Mouse (Mus musculus): ENCODE data around the gene Dst. TPM values are rescaled to one million over a fixed set of nuclear protein-coding genes. Genes with fewer than 3 reads are reported as not detected.

Gene Dst
- polyA plus RNA-seq, 1 experiment from 2014 or later = 63.1 TPM

DNA sequence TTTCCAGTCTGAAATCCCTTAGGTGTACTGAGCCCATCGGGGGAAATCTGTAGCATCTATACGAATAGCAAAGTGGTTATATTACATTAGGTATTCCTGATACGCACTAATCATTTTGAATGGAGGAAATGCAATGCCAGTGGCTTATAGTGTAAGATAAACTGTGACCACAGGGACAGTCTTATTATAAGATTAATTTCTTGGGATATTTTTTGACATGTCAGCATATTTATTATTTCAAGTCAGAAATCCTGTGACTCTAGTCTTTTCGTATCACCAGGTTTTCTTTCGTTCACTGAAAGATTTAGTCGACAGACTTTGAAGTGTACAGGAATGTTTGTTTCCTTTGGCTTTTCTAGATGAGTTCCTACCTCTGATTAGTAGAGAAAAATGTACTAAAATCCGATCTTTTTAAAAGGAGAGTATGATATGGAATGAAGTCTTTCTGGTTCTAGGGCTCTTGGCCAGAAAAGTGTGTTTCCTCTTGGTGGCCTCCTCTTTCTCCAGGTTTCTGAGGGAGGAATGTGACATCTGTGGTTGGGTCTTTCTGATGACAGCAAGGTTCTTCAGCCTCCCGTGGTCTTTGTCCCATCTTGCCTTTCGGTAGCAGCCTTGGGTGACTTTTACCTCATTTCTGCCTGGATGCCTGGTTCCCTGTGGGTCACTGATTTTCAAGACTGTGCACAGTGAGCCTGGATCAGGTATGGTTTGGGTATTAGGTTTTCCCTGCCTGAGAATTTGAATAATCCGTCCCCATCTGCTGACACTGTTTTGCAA, 161.7 kb downstream of the Dst start:
- Histone ChIP-seq H3K4me2 (replicated peaks) (no peak overlapping the region), H3K27ac (no peak overlapping the region), H3K27me3 (ENCODE audit: control insufficient read depth, insufficient read depth, low read length) (no peaks in the 10 kb centered on the region), H3K4me1 (replicated peaks; ENCODE audit: control insufficient read depth, insufficient read depth, low read length) (peaks cover 6% of the 10 kb centered on the region), H3K4me3 (replicated peaks; ENCODE audit: low read length) (no peak overlapping the region), H3K9me3 (ENCODE audit: control insufficient read depth, low read length) (no peaks in the 10 kb centered on the region), H3K9ac (no peak overlapping the region), H3K36me3 (replicated peaks; ENCODE audit: control insufficient read depth, insufficient read depth) (no peaks in the 10 kb centered on the region)
- 80% methylated on average over 10 of the region's 10 CpGs for WGBS
- no peak for DNase-seq (ENCODE audit: low spot score)
- ATAC-seq (ENCODE audit: low FRiP score) = no peak

DNA sequence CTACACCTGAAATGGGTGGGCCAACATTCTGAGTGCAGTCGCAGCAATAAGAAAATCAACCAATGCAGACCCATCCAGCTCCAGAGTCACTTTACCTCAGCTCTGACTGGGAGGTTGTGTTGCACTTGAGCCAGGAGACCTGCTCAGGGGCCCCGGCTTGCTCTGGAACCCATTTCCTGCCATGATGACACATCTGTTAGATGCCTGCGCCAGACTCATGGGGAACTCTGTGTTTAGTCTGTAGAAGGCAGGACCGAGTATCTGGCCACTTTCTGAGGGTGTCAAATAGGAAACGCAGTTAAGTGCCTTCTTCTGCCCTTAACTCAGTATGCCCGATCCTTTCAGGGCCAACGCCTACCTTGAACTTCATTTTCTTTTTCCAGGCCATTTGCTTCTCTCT, 162.4 kb downstream of the Dst start:
- H3K4me3 ChIP-seq (replicated peaks; ENCODE audit: low read length) = no peak overlapping the region
- ATAC-seq (ENCODE audit: low FRiP score) (no peak), DNase-seq (ENCODE audit: low spot score) (no peak)
- H3K9me3 ChIP-seq (ENCODE audit: control insufficient read depth, low read length) = no peaks in the 10 kb centered on the region
- H3K27ac ChIP-seq = no peak overlapping the region
- no peak overlapping the region for H3K9ac ChIP-seq
- no peak overlapping the region for H3K4me2 ChIP-seq (replicated peaks)
- H3K4me1 ChIP-seq (replicated peaks; ENCODE audit: control insufficient read depth, insufficient read depth, low read length) = peaks cover 9% of the 10 kb centered on the region
- no peaks in the 10 kb centered on the region for H3K36me3 ChIP-seq (replicated peaks; ENCODE audit: control insufficient read depth, insufficient read depth)
- H3K27me3 ChIP-seq (ENCODE audit: control insufficient read depth, insufficient read depth, low read length) = no peaks in the 10 kb centered on the region
- WGBS = 91% methylated on average over 7 of the region's 7 CpGs

DNA sequence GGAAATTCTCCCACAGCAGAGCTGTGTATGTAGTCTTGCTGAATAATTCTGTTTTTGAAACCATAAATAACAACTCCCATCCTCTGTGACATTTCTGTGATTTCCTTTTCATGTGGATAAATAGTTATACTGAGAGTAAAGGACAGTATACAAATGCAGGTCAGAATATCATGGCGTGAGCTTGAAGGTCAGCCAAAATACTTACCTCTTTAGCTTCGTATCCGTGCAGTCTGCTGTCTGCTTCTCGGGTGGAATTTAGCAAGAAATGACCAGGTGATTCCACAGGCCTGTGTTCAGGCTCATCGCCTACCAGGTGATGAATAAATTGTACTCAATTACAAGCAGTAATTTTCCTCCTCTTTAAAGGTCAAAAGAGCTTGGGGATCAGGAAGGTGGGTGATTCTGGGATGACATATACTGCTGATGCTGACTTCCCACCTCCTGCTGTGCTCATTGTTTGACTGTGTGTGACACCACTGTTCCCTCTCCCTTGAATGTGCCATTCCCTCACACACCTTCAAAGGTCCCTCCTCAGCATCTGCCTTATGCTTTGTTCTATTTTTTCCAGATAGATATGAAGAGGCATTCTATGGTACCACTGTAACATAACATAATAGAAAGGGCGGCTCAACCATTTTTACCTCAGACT, 163.1 kb downstream of the Dst start:
- Histone ChIP-seq H3K9ac (no peak overlapping the region), H3K4me2 (replicated peaks) (no peak overlapping the region), H3K4me1 (replicated peaks; ENCODE audit: control insufficient read depth, insufficient read depth, low read length) (peaks cover 9% of the 10 kb centered on the region), H3K4me3 (replicated peaks; ENCODE audit: low read length) (no peak overlapping the region), H3K27me3 (ENCODE audit: control insufficient read depth, insufficient read depth, low read length) (no peaks in the 10 kb centered on the region), H3K27ac (no peak overlapping the region), H3K36me3 (replicated peaks; ENCODE audit: control insufficient read depth, insufficient read depth) (no peaks in the 10 kb centered on the region), H3K9me3 (ENCODE audit: control insufficient read depth, low read length) (no peaks in the 10 kb centered on the region)
- DNase-seq (ENCODE audit: low spot score) (no peak), ATAC-seq (ENCODE audit: low FRiP score) (no peak)
- 84% methylated on average over 6 of the region's 6 CpGs for WGBS

DNA sequence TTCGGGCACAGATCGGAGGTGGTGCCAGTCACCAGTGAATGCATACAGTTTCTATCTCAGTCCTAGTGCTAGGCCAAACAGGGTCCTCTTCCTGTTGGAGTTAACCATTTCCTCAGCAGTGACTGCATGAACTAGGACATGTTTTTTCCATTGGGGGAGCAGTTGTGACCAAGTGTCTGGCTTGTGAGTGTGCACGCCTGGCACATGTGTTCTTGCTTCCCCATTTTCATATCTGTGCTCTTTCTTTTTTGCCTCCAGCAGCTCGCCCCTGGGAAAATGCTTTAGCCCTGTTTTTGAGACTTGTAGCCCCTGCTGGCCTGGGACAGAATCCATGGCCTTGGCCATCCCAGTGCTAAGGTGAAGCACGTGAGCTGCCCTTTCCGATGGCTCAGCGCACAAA, 164.2 kb downstream of the Dst start:
- Histone ChIP-seq H3K27me3 (ENCODE audit: control insufficient read depth, insufficient read depth, low read length) (no peaks in the 10 kb centered on the region), H3K9ac (no peak overlapping the region), H3K4me1 (replicated peaks; ENCODE audit: control insufficient read depth, insufficient read depth, low read length) (peaks cover 16% of the 10 kb centered on the region), H3K4me3 (replicated peaks; ENCODE audit: low read length) (no peak overlapping the region), H3K27ac (no peak overlapping the region), H3K36me3 (replicated peaks; ENCODE audit: control insufficient read depth, insufficient read depth) (no peaks in the 10 kb centered on the region), H3K9me3 (ENCODE audit: control insufficient read depth, low read length) (no peaks in the 10 kb centered on the region), H3K4me2 (replicated peaks) (no peak overlapping the region)
- no peak for ATAC-seq (ENCODE audit: low FRiP score)
- 86% methylated on average over 7 of the region's 7 CpGs for WGBS
- no peak for DNase-seq (ENCODE audit: low spot score)

DNA sequence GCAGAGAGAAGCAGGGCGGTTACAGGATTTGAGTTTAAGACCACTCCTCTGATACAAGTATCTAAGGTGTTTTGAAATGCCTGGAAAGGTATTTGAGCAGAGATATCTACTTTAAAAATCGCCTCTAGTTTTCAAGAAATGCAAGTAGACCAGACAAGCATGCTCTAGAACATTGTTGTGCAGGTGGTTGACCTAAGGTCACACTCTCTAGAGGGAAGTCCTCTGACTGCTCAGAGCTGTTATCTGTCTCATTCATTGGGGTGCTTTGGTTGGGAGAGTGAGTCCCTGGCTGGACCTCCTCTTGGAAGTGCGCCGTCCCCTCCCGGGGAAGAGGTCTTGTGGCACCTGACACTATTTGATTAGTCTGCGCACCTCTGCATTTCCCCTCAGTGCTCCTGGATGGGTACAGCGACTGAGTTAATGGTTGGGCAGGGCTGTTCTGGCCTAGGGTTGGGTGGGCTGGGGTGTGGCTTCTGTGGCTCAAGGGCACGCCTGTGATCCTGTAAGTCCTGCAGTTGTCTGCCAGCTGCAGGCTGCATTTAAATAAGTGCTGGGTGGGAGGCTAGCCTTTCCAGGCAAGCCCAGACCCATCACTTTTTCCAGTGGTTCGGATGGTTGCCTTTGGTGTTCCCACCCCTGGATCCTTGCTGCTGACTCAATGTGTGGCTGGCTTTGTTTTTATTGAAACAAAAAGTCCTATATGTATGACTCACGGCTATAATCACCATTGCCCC, 165.6 kb downstream of the Dst start:
- ATAC-seq (ENCODE audit: low FRiP score) = no peak
- WGBS = 42% methylated on average over 10 of the region's 10 CpGs
- no peak for DNase-seq (ENCODE audit: low spot score)
- Histone ChIP-seq H3K27ac (no peak overlapping the region), H3K9ac (no peak overlapping the region), H3K36me3 (replicated peaks; ENCODE audit: control insufficient read depth, insufficient read depth) (no peaks in the 10 kb centered on the region), H3K4me2 (replicated peaks) (no peak overlapping the region), H3K4me3 (replicated peaks; ENCODE audit: low read length) (no peak overlapping the region), H3K9me3 (ENCODE audit: control insufficient read depth, low read length) (no peaks in the 10 kb centered on the region), H3K27me3 (ENCODE audit: control insufficient read depth, insufficient read depth, low read length) (no peaks in the 10 kb centered on the region), H3K4me1 (replicated peaks; ENCODE audit: control insufficient read depth, insufficient read depth, low read length) (peaks cover 16% of the 10 kb centered on the region)

DNA sequence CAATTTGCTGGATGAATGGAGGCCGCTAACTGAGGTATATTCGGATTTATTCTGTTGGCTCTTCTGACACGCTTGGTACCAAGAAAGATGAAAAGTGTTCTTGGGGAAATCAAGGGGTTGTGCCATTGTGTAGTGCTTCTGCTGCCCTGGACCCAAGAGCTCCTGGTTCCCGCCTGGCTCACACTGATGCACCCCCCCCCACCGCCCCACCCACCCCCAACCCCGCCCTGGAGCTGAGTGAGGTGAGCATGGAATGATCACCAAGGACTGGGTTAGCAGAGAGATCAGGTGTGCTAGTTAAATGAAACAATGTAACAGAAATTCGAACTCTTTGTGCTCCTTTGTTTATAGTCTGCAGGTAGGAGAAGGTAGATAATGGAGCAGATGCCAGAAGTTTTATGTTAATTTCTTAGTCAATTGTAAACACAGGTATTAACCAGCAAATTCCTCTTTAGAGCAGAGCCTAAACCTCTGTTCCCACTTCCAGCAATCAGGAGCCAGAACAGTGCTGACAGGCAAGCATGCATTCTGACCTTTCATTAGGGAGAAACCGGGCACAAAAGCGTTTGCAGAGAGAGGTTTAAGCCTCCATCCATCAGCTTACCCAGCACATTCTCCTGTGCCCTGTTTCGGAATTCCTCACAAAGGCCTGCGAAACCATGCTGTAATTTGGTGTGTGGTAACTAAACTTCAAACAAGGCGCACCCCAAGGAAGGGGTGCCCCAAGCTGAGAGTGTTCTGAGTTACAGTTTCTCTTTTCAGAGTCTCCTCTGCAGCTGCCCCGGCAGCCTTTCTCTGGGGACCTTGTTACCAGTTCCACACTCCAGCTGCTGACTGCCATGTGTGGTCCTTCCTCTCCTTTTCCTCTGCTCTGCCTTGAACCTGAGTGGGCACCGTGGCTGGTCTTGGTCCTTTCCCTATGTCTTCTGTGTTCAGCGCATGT, 166.5 kb downstream of the Dst start:
- Histone ChIP-seq H3K4me2 (replicated peaks) (no peak overlapping the region), H3K27ac (no peak overlapping the region), H3K27me3 (ENCODE audit: control insufficient read depth, insufficient read depth, low read length) (no peaks in the 10 kb centered on the region), H3K9me3 (ENCODE audit: control insufficient read depth, low read length) (no peaks in the 10 kb centered on the region), H3K4me1 (replicated peaks; ENCODE audit: control insufficient read depth, insufficient read depth, low read length) (peaks cover 16% of the 10 kb centered on the region), H3K36me3 (replicated peaks; ENCODE audit: control insufficient read depth, insufficient read depth) (no peaks in the 10 kb centered on the region), H3K4me3 (replicated peaks; ENCODE audit: low read length) (no peak overlapping the region), H3K9ac (0 out of 2 replicates have a peak overlapping the region, but pooled peaks have one; percentile 6)
- 20% methylated on average over 15 of the region's 15 CpGs for WGBS
- ATAC-seq (ENCODE audit: low FRiP score) = no peak; the same call in 1 of the 2 replicates
- no peak for DNase-seq (ENCODE audit: low spot score)

DNA sequence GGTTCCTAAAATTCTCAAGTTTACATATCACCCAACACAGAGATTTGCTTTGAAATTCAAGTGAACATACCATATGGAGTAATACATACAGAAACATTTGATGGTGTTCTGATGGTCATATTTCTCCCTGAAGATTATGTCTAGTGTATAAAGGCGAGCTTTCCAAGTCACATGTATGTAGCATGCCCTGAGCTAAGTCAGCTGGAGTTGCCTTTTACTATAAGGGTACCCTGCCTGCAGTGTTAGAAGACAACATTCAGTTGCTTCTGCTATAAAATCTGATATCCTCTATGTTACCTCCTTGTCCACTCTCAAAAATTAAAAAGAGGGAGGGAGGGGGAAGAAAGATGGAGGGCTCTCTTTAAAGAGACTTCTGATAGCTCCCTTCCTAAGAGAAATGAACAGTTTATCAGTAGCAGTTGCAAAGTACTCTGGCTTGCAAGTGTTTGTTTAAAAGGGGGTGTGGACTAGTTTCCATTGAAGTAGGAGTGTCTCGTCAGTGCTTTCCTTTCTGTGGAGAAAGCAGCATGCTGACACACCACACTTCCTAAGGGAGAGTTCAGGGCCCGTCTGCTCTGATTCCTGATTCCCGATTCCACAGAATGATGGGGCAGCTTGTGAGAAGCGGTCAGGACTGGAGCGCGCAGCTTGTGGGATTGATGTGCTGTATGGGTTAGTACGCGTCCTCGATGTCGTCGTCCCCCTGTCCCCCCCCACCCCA, 168.8 kb downstream of the Dst start:
- Histone ChIP-seq H3K9ac (no peak overlapping the region), H3K4me3 (replicated peaks; ENCODE audit: low read length) (no peak overlapping the region), H3K36me3 (replicated peaks; ENCODE audit: control insufficient read depth, insufficient read depth) (no peaks in the 10 kb centered on the region), H3K27me3 (ENCODE audit: control insufficient read depth, insufficient read depth, low read length) (no peaks in the 10 kb centered on the region), H3K4me2 (replicated peaks) (no peak overlapping the region), H3K27ac (no peak overlapping the region), H3K4me1 (replicated peaks; ENCODE audit: control insufficient read depth, insufficient read depth, low read length) (peaks cover 16% of the 10 kb centered on the region), H3K9me3 (ENCODE audit: control insufficient read depth, low read length) (no peaks in the 10 kb centered on the region)
- ATAC-seq (ENCODE audit: low FRiP score) (no peak; the same call in 1 of the 2 replicates), DNase-seq (ENCODE audit: low spot score) (no peak)
- 10% methylated on average over 12 of the region's 12 CpGs for WGBS

DNA sequence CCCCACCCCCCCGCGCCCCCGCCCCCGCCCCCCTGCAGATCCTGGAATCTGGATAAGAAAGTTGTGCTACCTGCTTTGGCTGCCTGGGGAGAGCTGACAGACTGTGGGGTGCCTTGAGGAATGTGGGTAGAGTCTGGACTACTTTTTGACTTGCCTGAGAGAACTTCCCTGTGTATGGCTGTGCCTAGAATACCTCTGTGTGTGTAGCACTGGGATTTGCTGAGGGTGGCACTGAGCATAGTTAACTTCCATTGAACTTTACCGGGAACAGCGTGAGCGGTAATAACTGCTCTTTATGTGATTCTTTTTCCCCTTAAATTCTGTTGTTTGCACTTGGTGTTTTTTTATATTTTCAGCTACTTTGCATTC, 169.4 kb downstream of the Dst start:
- Histone ChIP-seq H3K4me1 (replicated peaks; ENCODE audit: control insufficient read depth, insufficient read depth, low read length) (peaks cover 16% of the 10 kb centered on the region), H3K9me3 (ENCODE audit: control insufficient read depth, low read length) (no peaks in the 10 kb centered on the region), H3K4me2 (replicated peaks) (no peak overlapping the region), H3K27ac (no peak overlapping the region), H3K4me3 (replicated peaks; ENCODE audit: low read length) (no peak overlapping the region), H3K36me3 (replicated peaks; ENCODE audit: control insufficient read depth, insufficient read depth) (no peaks in the 10 kb centered on the region), H3K27me3 (ENCODE audit: control insufficient read depth, insufficient read depth, low read length) (no peaks in the 10 kb centered on the region), H3K9ac (no peak overlapping the region)
- no peak for ATAC-seq (ENCODE audit: low FRiP score)
- no peak for DNase-seq (ENCODE audit: low spot score)
- 22% methylated on average over 7 of the region's 7 CpGs for WGBS
